Mouse (Mus musculus) neural tube, embryonic 14.5 days (tissue): Measurements from ENCODE around the gene Tenm3. TPM values are rescaled to one million over a fixed set of nuclear protein-coding genes. Genes with fewer than 3 reads are reported as not detected.
A peak's percentile ranks its signal among the peaks of the same experiment; 100 is the strongest.

ENCODE experiments used
- ATAC-seq: fragments of 200-750 bp; cut with Nextera tagmentation; 2 replicates; pipeline ENCODE4 v1.8.0; 2017; ENCODE audit warnings: low read depth, mild to moderate bottlenecking, moderate TSS enrichment, moderate library complexity
- H3K27ac ChIP-seq: fragments of 300-500 bp; sonication (generic); 2 replicates; pipeline ENCODE4 v1.5.1; 2014; ENCODE audit warnings: low read depth, mild to moderate bottlenecking, control low read depth, low read length, moderate library complexity, mixed read lengths
- H3K27me3 ChIP-seq: fragments of 300-500 bp; sonication (generic); 2 replicates; pipeline ENCODE4 v1.6.1; 2014; ENCODE audit warnings: low read length; ENCODE audit not compliant: control insufficient read depth, insufficient read depth
- H3K36me3 ChIP-seq: fragments of 300-500 bp; sonication (generic); 2 replicates; pipeline ENCODE4 v1.6.1; 2014; ENCODE audit warnings: low read length, mixed read lengths; ENCODE audit not compliant: control insufficient read depth, insufficient read depth
- H3K4me1 ChIP-seq: fragments of 300-500 bp; sonication (generic); 2 replicates; pipeline ENCODE4 v1.6.1; 2014; ENCODE audit warnings: low read length; ENCODE audit not compliant: control insufficient read depth, insufficient read depth
- H3K4me2 ChIP-seq: fragments of 300-500 bp; sonication (generic); 2 replicates; pipeline ENCODE4 v1.6.1; 2014; ENCODE audit warnings: mild to moderate bottlenecking, low read depth, low read length, control low read depth
- H3K4me3 ChIP-seq: fragments of 300-500 bp; sonication (generic); 2 replicates; pipeline ENCODE4 v1.5.1; 2014; ENCODE audit warnings: low read depth, low read length, control low read depth, mixed read lengths
- H3K9ac ChIP-seq: fragments of 300-500 bp; sonication (generic); replicated peaks from 2 replicates; pipeline ENCODE4 v1.6.1; 2014; ENCODE audit warnings: low read depth, mild to moderate bottlenecking, control low read depth, low read length, mixed read lengths
- H3K9me3 ChIP-seq: fragments of 300-500 bp; sonication (generic); 2 replicates; pipeline ENCODE4 v1.6.1; 2016; ENCODE audit warnings: low read length; ENCODE audit not compliant: control insufficient read depth
- WGBS: fragments of 180-500 bp; shearing (Covaris S2); extraction: QIAGEN DNeasy Blood & Tissue Kit; methylation state at CpG from one replicate; pipeline ENCODE4 v1.1.7; 2014; 5-methylcytosine and 5-hydroxymethylcytosine counted together
- polyA plus RNA-seq: library from polyadenylated mRNA; unstranded; fragments of >200 nt; fragmentation: Nextera tagmentation; extraction: Ambion mirVana; gene quantifications from 2 replicates; pipeline ENCODE4 v1.2.1, GENCODE M21; 2014

Gene Tenm3
- polyA plus RNA-seq, 1 experiment from 2014 or later: 68.9 TPM

DNA sequence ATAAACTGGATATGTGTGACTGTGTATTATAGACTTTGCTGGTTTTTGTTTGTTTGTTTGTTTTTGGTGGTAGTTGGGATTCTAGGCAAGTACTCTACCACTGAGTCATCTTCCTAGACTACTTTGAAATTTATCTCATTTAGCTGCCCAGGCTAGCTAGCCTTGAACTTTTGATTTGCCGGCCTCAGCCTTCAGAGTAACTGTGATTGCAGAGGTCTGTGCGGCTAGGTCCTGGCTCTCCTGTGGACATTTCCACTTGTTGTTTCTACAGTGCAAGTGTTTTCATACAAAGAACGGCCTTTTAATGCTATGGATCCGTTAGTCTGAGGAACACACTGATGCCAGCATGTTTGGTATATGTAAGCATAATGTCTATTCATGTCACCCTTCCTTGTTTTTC is 495.4 kb downstream of the Tenm3 start:
- 95% methylated on average over 4 of the region's 4 CpGs for WGBS
- no peak overlapping the region for H3K4me3 ChIP-seq
- no peaks in the 10 kb centered on the region for H3K9me3 ChIP-seq
- H3K9ac ChIP-seq: no peak overlapping the region
- ATAC-seq: no peak
- no peak overlapping the region for H3K27ac ChIP-seq
- H3K27me3 ChIP-seq: no peaks in the 10 kb centered on the region
- peaks cover 6% of the 10 kb centered on the region for H3K4me1 ChIP-seq
- H3K36me3 ChIP-seq: no peaks in the 10 kb centered on the region
- H3K4me2 ChIP-seq: no peak overlapping the region

DNA sequence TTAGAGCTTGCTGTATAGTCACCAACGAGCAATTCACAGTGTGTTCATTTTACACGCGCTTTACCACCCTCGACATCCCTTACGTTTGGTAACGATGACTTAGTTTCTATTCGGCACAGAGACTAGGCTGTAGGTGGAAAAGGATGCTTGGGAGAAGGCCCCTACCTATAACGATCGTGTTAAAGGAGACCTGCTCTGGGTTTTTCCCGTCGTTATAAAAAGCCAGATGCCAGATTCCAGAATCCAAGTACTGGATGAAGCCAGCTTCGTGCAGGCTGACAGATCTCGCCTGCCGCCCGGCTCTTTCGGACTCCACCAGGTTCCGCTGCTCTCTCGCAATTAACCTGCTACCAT is 500.7 kb downstream of the Tenm3 start:
- 76% methylated on average over 18 of the region's 18 CpGs for WGBS
- H3K4me2 ChIP-seq: no peak overlapping the region
- peaks cover 16% of the 10 kb centered on the region for H3K4me1 ChIP-seq
- no peaks in the 10 kb centered on the region for H3K27me3 ChIP-seq
- no peak overlapping the region for H3K9ac ChIP-seq
- no peaks in the 10 kb centered on the region for H3K9me3 ChIP-seq
- H3K4me3 ChIP-seq: no peak overlapping the region
- ATAC-seq: no peak
- H3K36me3 ChIP-seq: no peaks in the 10 kb centered on the region
- no peak overlapping the region for H3K27ac ChIP-seq

DNA sequence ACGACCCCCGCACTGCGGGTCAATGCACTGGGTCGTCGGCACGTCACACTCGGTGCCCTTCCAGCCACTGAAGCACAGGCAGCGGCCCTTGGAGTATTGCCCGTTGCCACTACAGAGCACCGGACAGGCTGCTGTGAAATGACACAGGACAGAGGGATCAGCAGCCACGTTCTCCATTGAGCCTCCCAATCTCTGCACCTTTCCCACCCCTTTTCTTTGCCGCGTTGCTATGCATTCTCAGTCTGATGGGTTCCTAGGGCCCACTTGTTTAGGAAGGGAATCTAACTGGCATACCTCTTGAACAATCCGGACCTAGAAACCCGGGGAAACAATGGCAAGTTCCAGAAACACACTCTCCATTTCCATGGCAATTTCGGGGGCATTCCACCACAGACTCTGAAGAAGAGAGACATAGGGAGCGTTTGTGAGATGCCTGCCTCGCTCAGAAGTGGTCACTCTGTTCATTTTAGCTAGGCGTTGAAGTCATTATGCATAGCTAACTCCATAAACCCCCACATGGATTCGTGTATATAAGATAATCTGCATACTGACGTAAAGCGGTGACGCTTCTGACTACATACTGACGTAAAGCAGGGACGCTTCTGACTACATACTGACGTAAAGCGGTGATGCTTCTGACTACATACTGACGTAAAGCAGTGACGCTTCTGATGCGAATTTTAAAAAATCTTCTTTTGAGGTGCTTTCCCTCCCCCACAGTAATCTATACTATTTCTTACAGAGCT is 501.3 kb downstream of the Tenm3 start:
- Histone ChIP-seq H3K9ac (no peak overlapping the region), H3K27me3 (no peaks in the 10 kb centered on the region), H3K36me3 (no peaks in the 10 kb centered on the region), H3K4me1 (peaks cover 16% of the 10 kb centered on the region), H3K9me3 (no peaks in the 10 kb centered on the region), H3K27ac (peak overlapping the region; percentile 28; the same call in 1 of the 2 replicates), H3K4me2 (peak overlapping the region; percentile 35; the same call in 1 of the 2 replicates), H3K4me3 (no peak overlapping the region)
- WGBS: 46% methylated on average over 30 of the region's 30 CpGs
- ATAC-seq: peak; percentile 63

DNA sequence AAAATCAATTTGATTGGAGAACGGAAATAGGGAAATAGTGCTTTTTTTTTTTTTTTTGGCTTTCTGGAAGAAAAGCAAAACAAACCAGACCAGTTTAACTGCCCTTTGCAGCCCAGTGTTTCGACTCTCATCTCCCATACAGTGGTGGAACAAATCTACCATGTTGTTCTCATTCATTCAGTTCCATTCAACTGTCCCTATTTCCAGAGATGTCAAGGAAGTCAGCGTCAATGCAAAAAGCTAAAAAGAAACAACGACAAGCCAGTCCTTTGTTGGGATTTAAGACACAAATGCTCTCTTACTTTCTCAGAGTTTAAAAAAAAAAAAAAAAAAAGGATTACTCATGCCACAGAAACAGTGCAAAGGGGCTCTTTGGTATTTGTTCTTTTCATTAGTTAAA is 502.1 kb downstream of the Tenm3 start:
- peaks cover 16% of the 10 kb centered on the region for H3K4me1 ChIP-seq
- H3K9ac ChIP-seq: no peak overlapping the region
- no peaks in the 10 kb centered on the region for H3K36me3 ChIP-seq
- H3K27ac ChIP-seq: no peak overlapping the region
- H3K27me3 ChIP-seq: no peaks in the 10 kb centered on the region
- H3K9me3 ChIP-seq: no peaks in the 10 kb centered on the region
- H3K4me2 ChIP-seq: no peak overlapping the region
- no peak for ATAC-seq
- WGBS: 23% methylated on average over 4 of the region's 4 CpGs
- H3K4me3 ChIP-seq: no peak overlapping the region

DNA sequence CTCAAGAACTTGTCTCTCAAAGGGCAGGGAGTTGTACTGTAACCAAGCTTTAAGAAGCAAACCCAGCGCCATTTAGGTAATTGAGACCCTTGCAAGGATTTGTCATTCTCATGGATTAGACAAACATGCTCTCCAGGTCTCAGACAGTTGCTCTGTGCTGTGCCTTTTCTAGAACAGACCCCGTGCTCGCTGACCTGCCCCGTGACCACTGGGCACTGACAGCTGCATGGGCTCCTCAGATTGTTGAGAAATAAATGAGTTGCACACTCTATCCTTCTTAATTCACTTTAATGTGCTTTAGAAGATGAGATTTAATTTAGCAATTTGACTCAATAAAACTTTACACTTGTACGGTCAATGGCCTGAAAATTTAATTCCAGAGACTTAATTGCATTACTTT is 502.5 kb downstream of the Tenm3 start:
- 45% methylated on average over 5 of the region's 5 CpGs for WGBS
- peaks cover 12% of the 10 kb centered on the region for H3K4me1 ChIP-seq
- no peak overlapping the region for H3K27ac ChIP-seq
- H3K4me3 ChIP-seq: no peak overlapping the region
- H3K9me3 ChIP-seq: no peaks in the 10 kb centered on the region
- no peaks in the 10 kb centered on the region for H3K36me3 ChIP-seq
- ATAC-seq: no peak
- H3K27me3 ChIP-seq: no peaks in the 10 kb centered on the region
- H3K9ac ChIP-seq: no peak overlapping the region
- no peak overlapping the region for H3K4me2 ChIP-seq

DNA sequence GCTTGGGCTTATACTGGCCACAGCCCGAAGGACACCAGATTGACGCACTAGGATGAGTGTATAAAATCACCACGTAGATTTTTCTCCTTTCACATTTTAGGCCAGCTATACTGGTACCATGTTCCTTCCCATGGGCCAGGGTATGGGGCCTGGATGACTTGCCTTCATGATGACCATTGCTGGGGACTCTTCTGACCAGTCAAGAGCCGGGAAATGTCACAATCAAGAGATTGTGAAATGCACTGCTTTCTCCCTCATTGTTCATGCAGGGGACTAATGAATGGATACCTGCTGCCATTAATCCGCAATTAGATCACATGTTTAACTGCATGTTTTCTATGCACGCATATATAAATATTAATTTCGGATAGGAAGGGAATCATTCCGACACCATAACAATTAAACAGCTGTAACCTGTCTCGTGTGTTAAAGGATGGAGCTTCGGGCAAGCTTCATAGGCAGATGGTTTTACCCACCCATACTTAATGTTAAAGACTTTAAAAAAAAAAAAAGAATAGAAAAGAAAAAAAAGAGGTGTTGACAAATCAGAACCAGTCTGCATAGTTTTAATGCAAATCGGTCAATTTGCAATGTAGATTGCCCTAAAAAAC is 521.0 kb downstream of the Tenm3 start:
- no peak overlapping the region for H3K9ac ChIP-seq
- no peaks in the 10 kb centered on the region for H3K9me3 ChIP-seq
- H3K36me3 ChIP-seq: no peaks in the 10 kb centered on the region
- H3K4me1 ChIP-seq: no peaks in the 10 kb centered on the region
- H3K4me3 ChIP-seq: no peak overlapping the region
- 60% methylated on average over 11 of the region's 11 CpGs for WGBS
- ATAC-seq: no peak
- H3K4me2 ChIP-seq: no peak overlapping the region
- no peaks in the 10 kb centered on the region for H3K27me3 ChIP-seq
- no peak overlapping the region for H3K27ac ChIP-seq

DNA sequence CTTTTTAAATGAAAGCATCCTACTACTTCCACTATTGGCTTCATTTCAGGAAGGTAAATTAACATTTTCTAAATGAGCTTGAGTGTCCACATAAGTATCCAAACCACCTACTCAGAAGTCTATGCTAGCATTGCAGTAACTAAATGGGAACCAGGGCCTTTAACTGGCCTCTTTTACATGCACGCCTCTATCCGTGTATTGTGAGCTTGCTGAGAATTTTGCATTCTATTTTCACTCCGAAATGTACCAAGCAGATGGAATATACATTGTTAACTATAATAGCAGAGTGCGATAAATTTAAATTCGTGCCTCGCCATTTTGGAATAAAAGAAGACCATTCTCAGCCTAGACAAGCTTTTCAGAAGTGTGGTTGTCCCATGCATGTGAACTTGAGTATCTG is 521.5 kb downstream of the Tenm3 start:
- H3K4me2 ChIP-seq: no peak overlapping the region
- no peak overlapping the region for H3K27ac ChIP-seq
- WGBS: 92% methylated on average over 6 of the region's 6 CpGs
- no peak overlapping the region for H3K9ac ChIP-seq
- H3K4me1 ChIP-seq: no peaks in the 10 kb centered on the region
- ATAC-seq: no peak
- H3K4me3 ChIP-seq: no peak overlapping the region
- H3K36me3 ChIP-seq: no peaks in the 10 kb centered on the region
- H3K9me3 ChIP-seq: no peaks in the 10 kb centered on the region
- H3K27me3 ChIP-seq: no peaks in the 10 kb centered on the region

DNA sequence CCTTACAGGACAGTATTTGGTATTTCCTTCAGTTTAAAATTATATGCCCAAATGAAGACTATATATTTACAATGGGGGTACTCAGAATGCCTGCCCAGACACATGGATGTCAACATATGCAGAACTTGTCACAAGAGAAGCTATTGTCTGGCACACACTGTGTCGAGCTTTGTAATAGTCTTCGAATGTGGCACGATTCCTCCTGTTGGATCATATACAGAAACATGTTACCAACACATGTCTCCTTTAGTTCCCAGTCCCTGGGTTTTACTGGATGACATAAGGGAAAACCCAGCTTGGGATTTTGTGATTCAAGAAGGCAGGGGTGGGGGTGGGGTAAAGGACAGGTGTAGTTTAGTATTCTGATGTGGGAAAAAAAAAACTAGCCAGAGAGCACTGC is 524.1 kb downstream of the Tenm3 start:
- H3K9me3 ChIP-seq: no peaks in the 10 kb centered on the region
- no peak overlapping the region for H3K4me3 ChIP-seq
- H3K36me3 ChIP-seq: no peaks in the 10 kb centered on the region
- H3K4me1 ChIP-seq: no peaks in the 10 kb centered on the region
- WGBS: 85% methylated on average over 3 of the region's 3 CpGs
- no peak overlapping the region for H3K9ac ChIP-seq
- no peak overlapping the region for H3K4me2 ChIP-seq
- H3K27ac ChIP-seq: no peak overlapping the region
- H3K27me3 ChIP-seq: no peaks in the 10 kb centered on the region
- ATAC-seq: no peak

DNA sequence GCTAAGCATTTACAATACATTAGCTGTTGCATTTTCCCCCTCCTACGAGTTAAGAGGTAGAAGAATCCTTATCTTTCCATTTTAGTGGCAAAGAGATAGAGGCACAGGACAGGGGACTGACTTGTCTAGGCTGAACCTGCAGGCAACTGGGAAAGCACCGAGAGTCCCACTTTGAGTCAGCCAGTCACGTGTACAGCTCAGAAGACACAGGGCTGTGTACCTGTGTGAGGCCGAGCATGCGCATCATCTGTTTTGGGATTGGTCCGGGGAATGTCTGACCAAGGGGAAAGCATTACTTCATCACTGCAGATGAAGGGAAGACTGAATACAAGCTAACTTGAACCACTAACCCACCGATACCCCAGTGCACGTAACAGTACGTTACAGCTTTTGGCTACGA is 526.3 kb downstream of the Tenm3 start:
- H3K9ac ChIP-seq: no peak overlapping the region
- H3K27ac ChIP-seq: no peak overlapping the region
- WGBS: 94% methylated on average over 10 of the region's 10 CpGs
- no peaks in the 10 kb centered on the region for H3K36me3 ChIP-seq
- no peaks in the 10 kb centered on the region for H3K27me3 ChIP-seq
- no peaks in the 10 kb centered on the region for H3K4me1 ChIP-seq
- no peak for ATAC-seq
- no peak overlapping the region for H3K4me2 ChIP-seq
- H3K4me3 ChIP-seq: no peak overlapping the region
- no peaks in the 10 kb centered on the region for H3K9me3 ChIP-seq
